Mouse (Mus musculus): ENCODE results near the gene Meiob.

DNA sequence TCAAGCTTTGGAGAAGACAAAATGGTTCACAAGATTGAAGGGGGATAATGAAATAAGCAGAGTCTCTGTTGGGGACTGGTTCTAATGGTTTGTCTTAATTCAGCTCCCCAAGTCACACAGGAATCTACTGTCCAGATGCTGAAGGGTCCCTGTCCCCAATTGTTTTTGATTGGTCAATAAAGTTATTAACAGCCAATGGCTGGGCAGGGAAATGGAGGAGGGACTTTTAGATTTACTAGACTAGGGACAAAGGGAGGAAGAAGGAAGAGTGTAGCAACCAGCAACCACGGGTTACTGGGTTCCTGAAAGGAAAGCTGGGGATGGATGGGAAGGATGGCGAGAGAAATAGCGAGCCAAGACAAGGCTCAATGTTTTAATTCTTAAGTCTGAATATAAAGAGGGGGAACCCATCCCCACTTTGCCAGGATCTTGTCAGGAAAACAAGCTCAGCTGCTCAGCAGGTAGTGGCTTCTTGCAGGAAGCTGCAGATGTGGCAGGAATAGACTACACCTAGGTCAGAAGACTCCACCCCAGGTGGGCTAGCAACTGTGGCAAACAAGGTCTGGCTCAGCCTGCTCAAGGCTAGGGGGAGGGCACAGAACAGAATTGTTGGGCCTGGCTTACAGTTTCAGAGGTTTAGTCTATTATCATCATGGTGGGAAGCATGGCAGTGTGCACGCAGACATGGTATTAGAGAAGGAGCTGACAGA, 69.8 kb downstream of the Meiob start:
- TF ChIP-seq GATA1 (IDR thresholded peaks at IDR 0.05; ENCODE audit: borderline replicate concordance, low read length) = no peak
- TF ChIP-seq CTCF (IDR thresholded peaks at IDR 0.05; ENCODE audit: low read depth, low read length) = no peak
- no peak for TF ChIP-seq GATA2 (IDR thresholded peaks at IDR 0.05; ENCODE audit: borderline replicate concordance, low read depth, low read length)
